Mouse (Mus musculus) embryo, embryonic 10.5 days (tissue): Measurements from ENCODE around the gene Sec14l2.

Source experiments
- DNase-seq: peaks from one replicate; pipeline ENCODE4 v3.0.0-alpha.2; 2015; ENCODE audit warnings: low spot score

The Sec14l2 gene

DNA sequence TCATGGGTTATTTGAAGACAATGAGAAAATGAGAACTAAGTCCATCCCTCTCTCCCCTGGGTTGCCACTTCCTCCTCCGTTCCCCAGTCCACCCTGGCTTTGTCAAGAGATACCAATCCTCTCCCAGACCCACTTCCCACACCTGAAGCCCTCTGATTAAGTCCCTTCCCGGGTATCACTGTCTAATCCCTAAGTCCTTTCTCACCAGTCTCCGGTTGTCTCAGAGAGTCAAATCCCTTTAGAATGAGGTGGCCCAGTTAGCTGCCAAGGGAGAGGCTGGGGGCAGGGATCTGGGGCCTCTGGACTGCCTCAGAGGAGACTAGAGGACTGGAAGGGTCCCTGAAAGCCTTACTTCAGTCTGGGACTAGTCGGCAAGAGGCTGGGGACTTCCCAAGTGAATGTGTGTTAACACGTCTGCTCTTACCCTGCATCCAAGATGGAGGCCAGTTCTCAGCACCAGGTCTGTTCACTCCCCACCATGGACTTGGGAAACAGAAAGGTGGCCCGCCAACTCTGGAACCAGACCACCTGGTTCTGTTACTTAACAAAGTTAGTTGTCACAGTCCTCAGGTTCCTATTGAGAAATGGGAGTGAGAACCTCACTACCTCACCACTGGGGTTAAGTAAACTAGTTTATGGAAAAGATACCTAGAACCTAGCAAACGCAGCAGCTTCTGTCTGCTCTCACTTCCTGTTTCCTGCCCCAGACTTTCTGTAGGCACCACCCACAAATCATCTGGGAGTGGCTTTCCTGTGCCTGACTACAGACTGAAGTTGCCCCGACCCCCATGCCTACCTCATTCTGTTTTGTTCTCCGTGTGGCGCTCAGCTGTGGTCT is at the start of gene Sec14l2:
Sec14l2 (minus strand) TSS at position 674 of the 838 bp plus-strand sequence.
- no peak for DNase-seq

- no peak for DNase-seq
Observed at GRCm38 (mm10) chr11:4166467-4167090, 43.4 kb upstream of the Sec14l2 start.

- no peak for DNase-seq
Observed at GRCm38 (mm10) chr11:4164701-4165100, 41.5 kb upstream of the Sec14l2 start.

DNA sequence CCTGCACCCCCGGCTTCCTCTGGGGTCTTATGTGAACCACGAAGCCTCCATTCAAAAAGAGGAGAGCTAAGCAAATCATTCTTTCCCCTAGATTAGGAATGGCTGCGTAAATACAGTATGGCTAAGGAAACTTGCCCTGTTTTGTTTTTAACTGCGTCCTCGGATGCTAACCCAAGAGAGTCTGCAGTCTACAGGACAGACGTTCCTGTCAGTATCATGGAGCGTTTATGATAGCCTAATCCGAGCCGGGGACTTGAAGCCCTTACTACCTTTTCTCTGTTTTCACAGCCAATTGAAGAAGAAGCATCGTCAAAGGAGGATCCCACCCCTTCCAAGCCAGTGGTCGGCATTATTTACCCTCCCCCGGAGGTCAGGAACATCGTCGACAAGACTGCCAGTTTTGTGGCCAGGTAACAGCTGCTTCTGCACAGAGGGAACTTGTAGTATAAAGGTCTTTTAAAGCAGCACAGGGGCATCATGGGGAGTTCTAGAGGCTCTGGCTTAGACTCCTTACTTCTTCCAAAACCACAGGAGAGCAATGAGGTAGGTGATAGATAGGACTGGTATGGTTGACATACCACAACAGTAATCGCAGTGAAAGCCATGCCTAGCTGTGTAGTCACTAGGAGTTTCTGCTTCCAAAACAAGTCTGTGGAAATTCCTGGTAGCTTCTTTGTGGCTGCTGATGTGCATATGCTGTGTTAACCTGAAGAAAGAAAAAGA is 37.7 kb upstream of the Sec14l2 start:
- no peak for DNase-seq

- DNase-seq, result peak; percentile 97
Observed at GRCm38 (mm10) chr11:4159808-4160708, 36.8 kb upstream of the Sec14l2 start, which contains the start of the genes Ccdc157 and Sf3a1. Ccdc157 (minus strand) TSS chr11:4160293. Sf3a1 (plus strand) TSS chr11:4160350.

DNA sequence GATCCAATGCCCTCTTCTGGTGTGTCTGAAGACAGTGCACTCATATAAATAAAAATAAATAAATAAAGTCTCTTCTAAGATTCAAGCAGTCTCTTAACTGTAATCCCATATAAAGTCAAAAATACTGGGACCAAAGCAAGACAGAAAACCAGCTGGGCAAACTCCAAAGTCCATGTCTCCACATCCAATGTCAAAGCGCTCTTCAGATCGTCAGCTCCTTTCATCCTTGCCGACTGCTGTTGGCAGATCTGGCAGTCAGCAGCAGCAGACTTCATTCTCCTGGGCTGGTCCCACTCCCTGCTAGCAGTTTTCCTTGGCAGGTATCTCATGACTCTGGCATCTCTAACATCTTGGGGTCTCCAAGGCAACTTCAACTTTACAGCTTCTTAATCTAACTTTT is 35.5 kb upstream of the Sec14l2 start:
- no peak for DNase-seq

- DNase-seq, result no peak
Observed at GRCm38 (mm10) chr11:4155641-4156040, 32.4 kb upstream of the Sec14l2 start.

GRCm38 (mm10) chr11:4153694-4154093 is 30.5 kb upstream of the Sec14l2 start:
- DNase-seq, result no peak

- DNase-seq, result no peak
Observed at GRCm38 (mm10) chr11:4149886-4150285, 26.7 kb upstream of the Sec14l2 start.

DNA sequence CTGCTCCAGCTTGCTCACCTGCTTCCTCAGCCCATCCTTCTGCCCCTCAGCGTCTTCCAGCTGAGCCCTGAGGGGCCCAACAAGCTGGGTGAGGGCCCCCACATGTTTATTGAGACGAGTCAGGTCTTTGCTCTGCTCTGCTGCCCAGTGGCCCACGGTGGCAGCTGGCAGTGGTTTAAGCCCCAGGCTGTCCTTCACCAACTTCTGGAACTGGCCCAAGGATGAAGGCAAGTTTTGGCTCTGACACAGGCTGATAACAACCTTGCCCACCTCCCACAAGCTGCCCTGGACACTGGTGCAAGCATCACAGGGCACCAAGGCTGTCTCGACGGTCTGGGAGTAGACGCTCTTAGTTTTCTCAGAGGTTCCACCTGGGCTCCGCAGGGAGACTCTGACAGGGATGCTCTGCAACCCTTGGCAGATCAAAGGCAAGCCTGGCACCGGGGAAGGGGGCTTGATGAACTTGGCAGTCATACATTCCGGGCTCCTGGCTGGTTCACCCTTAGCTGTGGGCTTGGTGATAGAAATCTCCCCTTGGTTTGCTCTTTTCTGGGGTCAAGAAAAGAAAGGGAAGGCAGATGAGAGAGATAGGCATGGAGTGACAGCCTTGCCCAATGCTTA is 25.4 kb upstream of the Sec14l2 start:
- DNase-seq, result no peak

DNA sequence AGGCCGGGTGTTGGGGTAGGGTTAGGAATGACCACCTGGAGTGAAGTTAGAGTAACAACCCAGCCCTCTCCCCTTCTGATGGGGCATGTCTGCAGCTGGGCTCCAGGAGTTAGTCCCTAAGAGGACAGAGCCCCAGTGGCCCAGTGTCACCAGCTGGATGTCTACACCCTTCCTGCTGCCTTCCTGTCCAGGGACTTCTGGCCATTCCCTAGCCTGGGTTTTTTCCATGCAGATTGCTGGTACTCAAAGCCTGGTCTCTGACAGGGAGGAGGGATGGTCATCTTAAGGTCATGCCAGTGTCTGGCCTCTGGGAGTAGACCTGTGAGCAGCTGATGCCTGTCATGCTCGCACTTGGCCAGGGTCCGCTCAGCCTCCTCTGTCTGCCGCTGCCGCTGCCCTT is 24.9 kb upstream of the Sec14l2 start:
- no peak for DNase-seq

GRCm38 (mm10) chr11:4147098-4147497 is 23.9 kb upstream of the Sec14l2 start:
- DNase-seq, result no peak

GRCm38 (mm10) chr11:4146381-4146780 is 23.2 kb upstream of the Sec14l2 start:
- no peak for DNase-seq

DNA sequence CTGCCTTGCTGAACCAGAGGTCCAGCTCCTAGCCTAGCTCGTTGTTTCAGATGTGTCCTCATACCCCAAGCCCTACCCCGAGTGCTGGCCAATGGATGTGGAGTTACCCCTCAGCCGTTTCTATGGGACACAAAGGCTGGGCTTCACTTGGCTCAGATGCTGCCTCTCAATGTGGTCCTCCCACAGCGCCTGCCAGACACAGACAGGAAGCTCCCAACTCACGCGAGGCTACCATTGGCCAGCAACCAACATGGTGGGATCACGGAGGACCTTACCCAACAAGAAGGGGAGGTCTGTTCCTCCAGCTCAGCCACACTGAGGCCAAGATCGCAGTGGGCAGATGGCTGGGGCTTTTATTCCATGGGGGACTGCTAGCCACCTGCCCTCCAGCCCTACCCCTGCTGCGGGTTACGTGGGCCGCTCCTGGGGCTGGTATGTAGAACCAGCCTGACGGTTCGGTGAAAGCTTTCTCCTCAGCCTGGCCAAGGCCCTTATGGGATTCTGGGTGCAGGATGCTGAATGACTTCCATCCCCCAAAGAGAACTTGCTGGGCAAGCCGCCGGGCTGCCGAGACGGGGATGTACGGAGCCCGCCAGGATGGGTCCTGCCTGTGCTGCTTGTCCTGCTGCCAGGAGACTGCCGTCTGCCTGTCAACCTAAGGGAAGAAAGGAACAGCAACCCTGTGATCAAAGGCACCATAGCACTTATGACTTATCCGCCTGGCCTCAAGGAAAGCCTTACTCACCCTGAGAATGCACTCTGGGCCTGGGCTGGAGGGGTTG is 20.3 kb upstream of the Sec14l2 start:
- no peak for DNase-seq

DNA sequence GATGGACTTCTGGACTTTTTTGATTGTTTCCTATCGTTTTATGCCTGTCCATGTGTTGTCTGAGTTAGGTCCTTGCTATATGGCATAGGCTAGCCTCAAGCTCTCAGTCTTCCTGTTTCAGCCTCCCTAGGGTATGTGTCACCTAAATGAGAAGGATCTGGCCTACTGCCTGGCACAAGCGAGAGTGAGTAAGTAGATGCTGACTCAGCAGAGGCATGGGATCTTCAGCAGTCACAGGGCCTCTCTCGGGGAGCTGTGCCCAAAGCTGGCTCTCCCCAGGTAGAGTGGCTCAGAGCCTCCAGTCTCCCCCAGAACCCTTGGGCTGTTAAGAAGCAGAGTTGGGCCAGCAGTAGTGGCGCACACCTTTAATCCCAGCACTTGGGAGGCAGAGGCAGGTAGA is 19.1 kb upstream of the Sec14l2 start:
- no peak for DNase-seq

DNA sequence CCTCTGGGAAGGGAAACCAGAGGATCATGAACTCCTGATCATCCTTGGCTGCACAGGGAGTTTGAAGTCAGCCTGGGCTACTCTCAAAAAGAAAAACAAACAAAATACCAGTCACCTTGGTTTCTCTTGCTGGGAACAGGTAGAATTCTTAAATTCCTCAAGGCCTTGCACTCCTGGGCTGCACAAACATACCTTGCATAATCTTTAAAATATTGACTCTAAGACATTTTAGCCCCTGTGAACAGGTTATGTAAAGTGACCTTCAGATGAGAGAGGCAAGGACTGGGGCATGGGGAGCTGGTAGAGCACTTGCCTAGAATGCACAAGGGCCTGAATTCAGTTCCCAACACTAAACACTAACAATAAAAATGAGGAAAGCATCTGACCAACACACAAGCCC is 18.3 kb upstream of the Sec14l2 start:
- no peak for DNase-seq

GRCm38 (mm10) chr11:4138964-4139363 is 15.7 kb upstream of the Sec14l2 start:
- DNase-seq, result no peak

DNA sequence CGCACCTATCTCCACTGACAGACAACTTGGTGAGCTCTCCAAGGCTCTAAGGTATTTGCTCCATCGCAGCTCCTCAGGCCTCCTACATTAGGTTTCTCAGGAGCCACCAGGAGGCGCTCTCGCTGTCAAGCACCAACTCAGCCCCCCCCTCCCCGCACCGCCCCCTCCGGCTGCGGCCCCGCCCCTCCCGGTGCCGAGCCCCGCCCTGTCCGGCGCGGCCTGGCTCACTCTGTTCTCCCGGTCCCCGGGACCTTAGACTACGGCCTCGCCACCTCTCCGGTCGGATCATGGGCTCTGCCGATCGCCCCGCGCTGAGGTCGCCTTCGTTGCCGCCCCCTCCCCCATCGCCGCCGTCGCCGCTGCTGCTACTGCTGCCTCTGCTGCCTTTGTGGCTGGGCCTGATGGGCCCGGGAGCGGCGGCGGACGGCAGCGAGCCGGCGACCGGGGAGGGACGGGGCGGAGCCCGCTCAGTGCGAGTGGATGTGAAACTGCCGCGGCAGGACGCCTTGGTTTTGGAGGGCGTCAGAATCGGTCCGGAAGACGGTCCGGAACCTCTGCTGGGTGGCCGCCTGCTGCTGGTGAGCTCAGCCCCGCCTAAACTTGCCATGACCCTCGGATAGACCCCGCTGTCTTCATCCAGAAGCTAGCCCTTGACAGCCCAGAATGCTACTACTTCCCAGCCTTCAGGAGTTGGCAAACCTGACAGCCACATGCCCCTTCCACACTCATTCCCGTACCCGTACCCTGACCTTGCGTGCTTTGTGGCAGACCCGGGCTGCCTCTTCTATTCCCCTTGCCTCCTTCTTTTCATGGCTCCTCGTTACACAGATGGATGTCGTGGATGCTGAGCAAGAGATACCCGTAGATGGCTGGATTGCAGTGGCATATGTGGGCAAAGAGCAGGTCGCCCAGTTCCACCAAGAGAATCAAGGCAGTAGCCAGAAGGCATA is 12.0 kb upstream of the Sec14l2 start, which contains the start of gene Rnf215:
Rnf215 (plus strand) TSS at position 217 of the 950 bp plus-strand sequence.
- DNase-seq, result peak; percentile 94

DNA sequence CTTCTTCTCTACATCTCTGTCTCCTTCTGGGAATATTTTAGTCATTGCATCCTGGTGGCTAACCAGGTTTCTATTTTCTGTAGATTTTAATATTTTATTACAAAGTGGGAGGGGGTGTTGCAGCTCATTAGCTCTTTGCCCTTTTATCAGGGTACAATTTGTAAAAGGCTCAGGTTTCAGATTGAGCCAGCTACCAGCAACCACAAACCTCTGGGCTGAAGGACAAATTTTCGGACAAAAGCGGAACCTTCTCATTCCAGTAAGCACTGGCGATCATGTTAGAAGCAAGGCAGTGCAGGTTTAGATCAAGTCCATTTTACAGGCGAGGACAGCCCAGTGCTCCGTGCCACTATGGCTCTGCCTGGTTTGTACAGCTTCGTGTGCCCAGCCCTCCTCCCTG is 11.2 kb upstream of the Sec14l2 start:
- DNase-seq, result no peak
